Mouse (Mus musculus) telencephalon, adult 2 months (tissue): ENCODE results near the gene Ccdc93.

ENCODE experiments used
- DNase-seq: peaks from one replicate; pipeline ENCODE4 v3.0.0-alpha.2; 2011; ENCODE audit warnings: low read depth, low spot score

Ccdc93 gene

GRCm38 (mm10) chr1:121518609-121519008 lies 87.8 kb downstream of the Ccdc93 start:
- no peak for DNase-seq

- DNase-seq: no peak
These were observed 96.2 kb downstream of the Ccdc93 start for GRCm38 (mm10) chr1:121527061-121527460.

GRCm38 (mm10) chr1:121527600-121528398 lies 97.0 kb downstream of the Ccdc93 start:
- DNase-seq: no peak

- DNase-seq: no peak
These were observed 97.5 kb downstream of the Ccdc93 start, which contains the start of gene Htr5b for GRCm38 (mm10) chr1:121528399-121528720. Gene Htr5b (minus strand): TSS chr1:121528465.

DNA sequence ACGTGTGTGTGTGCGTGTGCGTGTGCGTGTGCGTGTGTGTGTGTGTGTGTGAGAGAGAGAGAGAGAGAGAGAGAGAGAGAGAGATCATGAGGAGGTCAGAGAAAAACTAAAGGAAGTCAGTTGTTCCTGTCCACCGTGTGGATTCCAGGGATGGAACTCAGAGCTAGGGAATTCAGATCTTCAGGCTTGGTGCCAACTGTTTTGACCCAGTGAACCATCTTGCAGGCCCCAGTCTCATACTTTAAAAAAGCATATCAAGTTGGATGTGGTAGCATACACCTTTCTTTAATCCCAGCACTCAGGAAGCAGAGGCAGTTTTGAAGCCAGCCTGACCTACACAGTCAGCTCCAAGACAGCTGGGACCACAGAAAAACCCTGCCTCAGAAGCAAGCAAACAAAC lies 98.4 kb downstream of the Ccdc93 start:
- DNase-seq: no peak

- no peak for DNase-seq
These were observed 100.6 kb downstream of the Ccdc93 start for GRCm38 (mm10) chr1:121531439-121531838.

GRCm38 (mm10) chr1:121540361-121540760 lies 109.5 kb downstream of the Ccdc93 start:
- no peak for DNase-seq

GRCm38 (mm10) chr1:121546844-121547243 lies 116.0 kb downstream of the Ccdc93 start:
- no peak for DNase-seq

DNA sequence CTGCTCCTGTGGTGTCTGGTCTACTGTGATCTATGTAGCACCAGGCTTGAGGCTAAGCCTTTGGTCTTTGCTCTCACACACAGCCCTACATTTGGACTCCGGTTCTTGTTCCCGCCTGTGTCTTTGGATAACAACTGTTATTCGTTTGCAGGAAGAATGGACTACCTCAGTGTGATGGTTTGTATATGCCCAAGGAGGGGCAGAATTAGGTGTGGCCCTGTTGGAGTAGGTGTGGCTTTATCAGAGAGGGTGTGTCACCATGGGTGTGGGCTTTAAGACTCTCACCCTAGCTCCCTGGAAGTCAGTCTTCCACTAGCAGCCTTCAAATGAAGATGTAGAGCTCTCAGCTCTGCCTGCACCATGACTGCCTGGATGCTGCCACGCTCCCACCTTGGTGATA lies 117.8 kb downstream of the Ccdc93 start:
- DNase-seq: no peak

DNA sequence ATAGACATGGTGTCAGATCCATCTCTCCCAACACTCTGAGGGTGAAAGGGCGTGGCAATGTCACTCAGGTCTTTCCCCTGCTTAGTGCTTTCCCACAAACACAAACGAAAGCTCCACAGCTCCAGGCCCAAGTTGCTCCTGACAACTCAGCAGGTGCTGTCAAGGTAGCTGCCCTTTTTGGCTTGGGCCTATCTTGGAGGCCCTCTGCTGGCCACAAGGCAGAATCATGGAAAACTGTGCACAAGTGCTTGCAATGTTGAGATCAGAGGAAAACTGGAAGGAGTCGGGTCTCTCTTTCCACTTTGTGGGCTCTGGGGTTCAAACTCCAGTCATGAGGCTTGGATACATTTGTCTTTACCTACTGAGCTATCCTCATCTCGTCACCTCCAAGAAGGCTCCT lies 118.6 kb downstream of the Ccdc93 start:
- DNase-seq: no peak

GRCm38 (mm10) chr1:121550801-121551456 lies 120.1 kb downstream of the Ccdc93 start:
- no peak for DNase-seq

DNA sequence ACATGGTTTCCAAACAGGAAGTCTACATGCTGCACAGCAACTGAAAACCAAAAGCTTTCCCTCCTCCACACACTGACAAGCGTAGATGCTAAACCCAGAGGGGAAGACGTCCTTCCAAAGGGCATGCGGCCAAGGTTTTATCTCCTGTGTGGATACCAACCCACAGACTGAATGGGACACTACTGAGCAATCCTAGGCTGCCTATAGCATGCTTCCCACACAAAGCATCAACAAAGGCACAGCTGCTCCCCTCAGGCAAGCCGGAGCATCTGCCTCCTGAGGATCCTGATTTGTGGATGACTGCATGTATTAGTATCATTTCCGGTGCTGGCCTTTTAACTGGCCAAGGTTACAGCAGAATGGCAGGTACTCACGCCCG lies 120.6 kb downstream of the Ccdc93 start:
- DNase-seq: no peak
